8 mouse cellular contexts compared by ENCODE assay signal in the genomic region with DNA sequence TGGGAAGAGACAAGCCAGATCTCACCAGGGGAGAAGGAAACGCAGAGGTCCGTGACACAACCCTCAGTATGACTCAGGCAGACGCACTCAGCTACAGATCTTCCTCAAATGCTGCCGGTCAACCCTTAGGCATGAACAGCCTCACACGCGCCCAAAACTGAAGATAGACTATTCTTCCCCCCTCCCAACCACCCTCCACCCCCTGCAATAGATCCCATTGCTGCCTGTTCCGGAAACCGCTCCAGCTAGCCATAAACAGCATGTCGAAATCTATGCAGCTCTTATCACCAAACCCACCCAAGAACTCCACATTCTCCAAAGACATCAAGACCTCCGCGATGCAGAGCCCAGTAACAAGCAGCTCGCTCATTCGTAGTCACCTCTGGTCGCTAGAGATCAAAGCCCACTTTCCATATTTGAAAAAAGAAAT. TPM values are rescaled to one million over a fixed set of nuclear protein-coding genes. Genes with fewer than 3 reads are reported as not detected.
DNase-seq lines count a peak whose midpoint lies in the region; ATAC-seq lines count a peak whose summit lies in the region.

No protein-coding gene starts in this region.

- no peak for ATAC-seq in forebrain, embryonic 16.5 days
- no peak for ATAC-seq in kidney, embryonic 15.5 days (replicated peaks; ENCODE audit: low FRiP score)

- no peak overlapping the region; the same call in 1 of the 2 replicates for H3K27ac ChIP-seq in forebrain, embryonic 16.5 days (ENCODE audit: low read length)
- H3K27ac ChIP-seq in kidney, embryonic 15.5 days: 0 out of 2 replicates have a peak overlapping the region, but pooled peaks have one; percentile 42

- 4% methylated on average over 14 of the region's 14 CpGs for WGBS in forebrain, embryonic 16.5 days
- 2% methylated on average over 14 of the region's 14 CpGs for WGBS in kidney, embryonic 15.5 days

- H3K9me3 ChIP-seq in forebrain, embryonic 16.5 days (ENCODE audit: control insufficient read depth, low read length): 0 out of 2 replicates have a peak, but pooled peaks cover 2% of the 10 kb centered on the region
- no peaks in the 10 kb centered on the region for H3K9me3 ChIP-seq in kidney, embryonic 15.5 days (replicated peaks)
- peaks cover 15% of the 10 kb centered on the region for H3K9me3 ChIP-seq in megakaryocyte, embryonic 14.5 days

- H3K27me3 ChIP-seq in forebrain, embryonic 16.5 days (replicated peaks; ENCODE audit: control insufficient read depth, insufficient read depth, low read length): no peaks in the 10 kb centered on the region
- 0 out of 2 replicates have a peak, but pooled peaks cover 2% of the 10 kb centered on the region for H3K27me3 ChIP-seq in kidney, embryonic 15.5 days
- H3K27me3 ChIP-seq in megakaryocyte, embryonic 14.5 days (replicated peaks): peaks cover 83% of the 10 kb centered on the region

- peak overlapping the region; percentile 64 for H3K9ac ChIP-seq in forebrain, embryonic 16.5 days (replicated peaks; ENCODE audit: low read depth, low read length)
- H3K9ac ChIP-seq in kidney, embryonic 15.5 days: peak overlapping the region; percentile 77

- H3K4me2 ChIP-seq in forebrain, embryonic 16.5 days (ENCODE audit: low read length): peak overlapping the region; percentile 83
- peak overlapping the region; percentile 92 for H3K4me2 ChIP-seq in kidney, embryonic 15.5 days

- peak; percentile 21 for DNase-seq in retina, embryonic 14.5 days (ENCODE audit: low spot score)
- no peak for DNase-seq in retina, postnatal 1 day
- DNase-seq in adrenal gland, adult 8-10 months: peak; percentile 62
- peak; percentile 60 for DNase-seq in yolk sac, embryonic 10.5 days (ENCODE audit: low spot score)
- no peak for DNase-seq in left cerebral cortex, adult 11 months (ENCODE audit: low spot score)

- peaks cover 29% of the 10 kb centered on the region for H3K4me1 ChIP-seq in forebrain, embryonic 16.5 days (replicated peaks; ENCODE audit: control insufficient read depth, insufficient read depth, low read length)
- H3K4me1 ChIP-seq in kidney, embryonic 15.5 days: peaks cover 42% of the 10 kb centered on the region
- peaks cover 19% of the 10 kb centered on the region for H3K4me1 ChIP-seq in megakaryocyte, embryonic 14.5 days

- peak overlapping the region; percentile 74 for H3K4me3 ChIP-seq in forebrain, embryonic 16.5 days (replicated peaks; ENCODE audit: low read length)
- H3K4me3 ChIP-seq in kidney, embryonic 15.5 days (replicated peaks): peak overlapping the region; percentile 82
- H3K4me3 ChIP-seq in megakaryocyte, embryonic 14.5 days (replicated peaks): peak overlapping the region; percentile 91

- no peaks in the 10 kb centered on the region for H3K36me3 ChIP-seq in forebrain, embryonic 16.5 days (ENCODE audit: control insufficient read depth, insufficient read depth)
- no peaks in the 10 kb centered on the region for H3K36me3 ChIP-seq in kidney, embryonic 15.5 days
- H3K36me3 ChIP-seq in megakaryocyte, embryonic 14.5 days (replicated peaks; ENCODE audit: low read length): no peaks in the 10 kb centered on the region

RNA-seq across cellular contexts. Expression of gene Sipa1l2, which starts 1.2 kb away (rescaled TPM):
- 10 to 100 TPM; 48.7 to 56.9 (median 53.8) TPM for total RNA-seq in adrenal gland, adult 8-10 months (2022)
- 32.8 and 33.4 TPM in 2 replicates for polyA plus RNA-seq in forebrain, embryonic 16.5 days (2015; fragmentation: Nextera tagmentation; extraction: Ambion mirVana)
- polyA plus RNA-seq in kidney, embryonic 15.5 days (2015; fragmentation: Nextera tagmentation; extraction: Ambion mirVana): 16.9 and 17.4 TPM in 2 replicates
- polyA plus RNA-seq in megakaryocyte, embryonic 14.5 days (2012; ENCODE audit: insufficient read depth, low replicate concordance): 0.40 and 0.78 TPM in 2 replicates

Comparison
In these comparisons a context has a peak if more than half of its experiments do, and no peak if none do; other contexts are left out.
1. DNase-seq: peak in retina, embryonic 14.5 days (single experiment), adrenal gland, adult 8-10 months (single experiment) and yolk sac, embryonic 10.5 days (single experiment); none in retina, postnatal 1 day (single experiment) and left cerebral cortex, adult 11 months (single experiment).
2. RNA of gene Sipa1l2, which starts 1.2 kb away (polyA plus RNA-seq): 32.8 to 33.4 TPM in forebrain, embryonic 16.5 days and 16.9 to 17.4 TPM in kidney, embryonic 15.5 days; 0.40 to 0.78 TPM in megakaryocyte, embryonic 14.5 days; every median in the first group is over 10 times any median in the second.
3. Peak in every context shown above with its lines, with median percentiles within 50 percentile points of each other: H3K4me3 ChIP-seq.